Mouse (Mus musculus) c-Kit-positive CD71-positive TER-119-negative erythroid progenitor cells, embryonic 14.5 days (primary cell): ENCODE measurements around the gene Fkbp1a.

Experiments used
- DNase-seq: peaks from one replicate; pipeline ENCODE4 v3.0.0-alpha.2; 2013; ENCODE audit warnings: low read depth

Gene Fkbp1a

DNA sequence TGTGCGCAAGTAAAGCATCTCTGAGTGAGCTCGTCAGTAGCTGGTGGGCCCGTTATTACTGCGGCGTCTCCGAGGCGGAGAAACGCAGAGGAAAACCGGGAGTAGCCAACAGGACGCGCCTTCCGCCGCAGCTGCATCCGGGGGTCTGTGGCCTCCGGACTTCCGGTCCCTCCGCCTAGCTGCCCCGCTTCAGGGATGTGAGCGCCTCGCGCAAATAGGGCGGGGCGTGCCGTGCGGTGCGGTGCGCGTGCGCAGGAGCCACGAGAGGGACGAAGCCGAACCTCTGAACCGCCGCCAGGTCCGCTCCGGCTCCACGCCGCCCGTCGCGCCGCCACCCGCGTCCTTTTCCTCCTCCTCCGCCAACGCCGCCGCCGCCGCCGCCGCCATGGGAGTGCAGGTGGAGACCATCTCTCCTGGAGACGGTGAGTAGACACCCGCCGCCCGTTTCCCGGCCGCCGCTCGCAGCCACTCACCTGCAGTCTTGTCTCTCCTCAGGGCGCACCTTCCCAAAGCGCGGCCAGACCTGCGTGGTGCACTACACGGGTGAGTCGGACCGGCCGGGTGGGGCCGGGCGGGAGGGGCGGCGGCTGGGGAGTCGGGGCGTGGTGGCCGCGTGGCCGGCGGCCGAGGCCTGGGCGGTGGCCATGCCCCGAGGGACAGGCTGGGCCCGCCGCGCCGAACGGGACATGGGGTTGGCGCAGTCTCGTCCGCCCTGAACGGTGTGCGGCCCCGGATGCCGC lies at the start of gene Fkbp1a:
Gene Fkbp1a, plus strand, starts transcription at position 161 of the 740 bp plus-strand sequence.
- peak; percentile 80 for DNase-seq

DNA sequence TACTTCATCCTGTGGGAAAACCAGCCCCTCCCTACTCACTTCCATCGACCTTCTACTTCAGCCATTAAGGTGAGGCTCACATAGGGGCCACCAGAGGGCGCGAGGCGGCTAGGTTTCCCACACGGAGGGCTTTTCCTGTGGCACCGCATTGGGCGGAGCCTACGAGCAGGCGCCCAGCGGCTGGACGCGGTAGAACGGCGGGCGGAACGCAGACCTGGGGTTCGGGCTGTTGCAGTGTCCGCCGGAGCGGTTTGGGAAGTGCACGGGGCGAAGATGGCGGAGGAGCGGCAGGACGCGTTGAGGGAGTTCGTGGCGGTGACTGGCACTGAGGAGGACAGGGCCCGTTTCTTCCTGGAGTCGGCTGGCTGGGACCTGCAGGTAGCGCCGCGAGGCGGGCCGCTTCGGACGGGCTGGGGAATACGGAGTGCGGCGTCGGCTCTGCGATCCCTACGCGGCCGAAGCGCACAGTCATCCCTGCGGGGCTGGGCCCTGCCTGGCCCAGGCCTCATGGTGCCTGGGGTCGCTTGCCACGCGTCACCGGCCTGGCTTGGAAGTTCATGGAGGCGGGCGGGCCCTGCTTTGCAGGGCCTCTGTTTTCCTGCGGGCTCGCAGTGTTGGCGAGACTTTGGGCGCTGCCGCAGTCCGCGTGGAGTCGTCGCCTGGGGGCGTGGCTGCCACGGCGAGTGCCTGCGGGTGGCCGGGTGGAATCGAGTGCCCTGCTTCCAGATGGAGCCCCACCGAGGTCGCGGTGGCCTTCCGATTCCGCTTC lies 48.1 kb upstream of the Fkbp1a start, which contains the start of gene Nsfl1c:
Gene Nsfl1c, plus strand, starts transcription at position 148 of the 769 bp plus-strand sequence.
- peak; percentile 84 for DNase-seq

DNA sequence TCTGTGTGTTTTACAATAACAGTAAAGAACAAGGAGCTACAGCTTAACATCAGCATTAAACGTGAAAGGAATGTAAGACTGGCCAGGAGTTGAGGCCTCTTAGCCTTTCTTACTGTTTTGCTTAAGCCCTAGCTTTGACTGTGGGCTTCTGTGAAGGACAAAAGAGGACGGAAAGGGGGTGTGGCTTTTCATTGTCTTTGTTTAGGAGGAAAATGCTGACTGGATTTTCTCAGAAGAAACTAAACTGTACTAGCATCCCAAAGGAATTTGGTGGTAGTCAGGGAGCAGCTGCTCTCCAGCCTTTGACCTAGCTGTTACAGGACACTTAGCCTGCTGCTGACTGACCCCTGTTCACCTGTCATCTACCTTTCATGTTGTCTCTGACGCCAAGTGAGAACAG lies 43.9 kb upstream of the Fkbp1a start:
- no peak for DNase-seq

DNA sequence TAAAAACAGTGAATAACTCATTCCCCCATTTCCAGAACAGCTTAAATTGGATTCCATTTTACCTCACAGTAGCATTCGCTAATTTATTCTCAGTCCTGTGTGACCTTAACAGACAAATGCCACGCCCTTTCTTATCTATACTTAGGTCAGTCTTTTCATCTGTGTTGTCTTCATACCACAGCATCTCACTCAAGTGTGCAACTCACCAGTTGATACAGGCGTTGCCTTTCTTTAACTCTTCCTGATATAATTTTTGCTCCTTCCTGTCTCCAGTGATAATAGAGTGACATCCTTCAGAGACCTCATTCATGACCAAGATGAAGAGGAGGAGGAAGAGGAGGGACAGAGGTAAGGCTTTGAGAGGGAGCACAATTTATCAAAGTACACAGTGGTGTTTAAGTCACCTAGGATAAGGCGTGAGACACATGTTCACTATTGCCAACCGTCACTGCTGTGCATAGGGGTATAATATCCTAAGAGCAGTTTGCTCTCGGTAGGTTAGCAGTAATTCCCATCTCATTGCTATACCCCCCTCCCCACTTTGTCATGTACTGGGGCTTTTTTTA lies 41.8 kb upstream of the Fkbp1a start:
- DNase-seq = peak; percentile 36

DNA sequence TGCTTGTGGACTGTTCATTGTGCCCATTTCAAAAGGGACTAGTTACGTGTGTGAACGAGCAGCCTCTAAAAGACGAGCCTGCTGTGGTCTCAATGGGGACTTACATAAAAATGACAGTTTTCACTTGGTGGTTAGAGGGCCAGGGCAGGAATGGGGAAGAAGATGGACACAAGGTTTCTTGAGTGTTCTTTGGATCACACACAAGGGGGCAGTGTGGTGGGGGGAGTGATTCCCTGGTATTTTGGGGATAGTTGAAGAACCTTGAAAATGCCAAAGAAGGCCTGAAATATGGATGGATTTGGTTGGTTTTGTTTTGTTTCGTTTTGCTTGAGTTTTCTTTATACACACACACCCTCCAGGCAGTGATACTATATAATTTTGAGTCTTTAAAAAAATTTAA lies 38.1 kb upstream of the Fkbp1a start:
- no peak for DNase-seq

DNA sequence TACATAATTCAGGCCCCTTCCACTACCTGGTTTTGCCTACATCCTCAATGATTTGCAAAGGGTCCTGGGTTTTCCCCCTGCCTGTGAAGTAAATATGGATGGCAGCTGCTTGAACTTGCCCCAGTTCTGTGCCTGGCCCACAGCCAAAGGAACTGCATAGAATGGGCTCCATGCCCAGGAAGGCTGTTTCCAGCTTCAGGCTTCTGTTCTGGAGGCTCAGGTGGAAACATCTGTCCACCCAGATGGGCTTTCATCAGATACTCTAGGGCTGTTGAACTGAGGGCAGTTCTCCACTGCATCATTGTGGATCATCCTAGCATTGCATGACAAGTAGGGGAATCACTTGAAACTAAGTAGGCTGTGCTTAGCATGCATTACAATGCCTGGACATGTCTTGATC lies 30.1 kb upstream of the Fkbp1a start:
- DNase-seq = no peak

DNA sequence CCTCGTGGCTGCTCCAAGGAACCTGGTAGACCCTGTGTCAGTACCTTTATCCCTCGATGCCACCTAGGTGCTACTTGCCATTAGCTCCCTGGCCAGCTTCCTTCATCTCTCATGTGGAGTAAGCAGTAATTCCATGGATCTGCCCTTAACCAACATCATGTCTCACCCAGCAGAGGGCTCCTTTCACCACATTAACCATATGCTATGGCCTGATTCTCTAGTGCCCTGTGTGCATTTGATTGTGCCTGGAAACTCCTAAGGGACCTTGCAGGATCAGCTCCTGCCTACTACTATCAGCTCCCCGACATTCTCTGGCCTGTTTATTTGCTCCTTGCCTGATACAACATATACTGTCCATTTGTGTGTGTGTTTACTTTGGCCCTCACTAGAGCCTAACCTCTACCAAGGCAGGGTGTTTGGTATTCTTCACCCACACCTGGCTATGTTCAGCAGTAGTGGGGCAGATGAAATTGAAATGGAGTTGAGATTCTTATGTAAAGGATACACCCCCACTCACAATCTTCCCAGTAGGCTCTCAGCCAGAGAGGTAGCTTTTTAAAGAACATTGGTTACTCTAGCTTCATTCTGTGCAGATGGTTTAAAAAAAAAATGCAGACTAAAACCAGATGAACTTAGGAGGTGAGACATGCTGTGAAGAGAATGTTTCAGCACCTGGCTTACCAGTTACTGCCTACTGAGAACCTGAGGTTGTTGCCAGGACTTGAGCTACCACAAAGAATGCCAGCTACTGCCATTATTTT lies 28.6 kb upstream of the Fkbp1a start:
- no peak for DNase-seq

DNA sequence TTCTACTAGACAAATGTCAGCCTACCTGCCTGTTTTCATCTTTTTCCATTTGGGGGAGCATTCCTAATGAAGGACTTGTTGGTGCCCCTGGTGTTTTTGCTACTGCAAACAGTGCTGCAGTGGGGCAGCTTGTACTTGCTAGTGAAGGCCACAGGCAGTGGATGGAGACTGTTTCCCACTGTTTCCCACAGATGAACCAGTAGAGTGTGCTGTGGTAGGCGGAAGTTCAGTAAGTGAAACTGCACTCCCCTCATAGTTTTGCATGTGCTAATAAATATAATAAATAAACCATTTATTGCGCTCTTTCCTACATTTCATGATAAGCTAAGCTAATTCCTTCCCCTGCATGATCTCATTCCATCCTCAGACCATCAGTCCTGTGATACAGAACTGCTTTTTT lies 23.3 kb upstream of the Fkbp1a start:
- no peak for DNase-seq

DNA sequence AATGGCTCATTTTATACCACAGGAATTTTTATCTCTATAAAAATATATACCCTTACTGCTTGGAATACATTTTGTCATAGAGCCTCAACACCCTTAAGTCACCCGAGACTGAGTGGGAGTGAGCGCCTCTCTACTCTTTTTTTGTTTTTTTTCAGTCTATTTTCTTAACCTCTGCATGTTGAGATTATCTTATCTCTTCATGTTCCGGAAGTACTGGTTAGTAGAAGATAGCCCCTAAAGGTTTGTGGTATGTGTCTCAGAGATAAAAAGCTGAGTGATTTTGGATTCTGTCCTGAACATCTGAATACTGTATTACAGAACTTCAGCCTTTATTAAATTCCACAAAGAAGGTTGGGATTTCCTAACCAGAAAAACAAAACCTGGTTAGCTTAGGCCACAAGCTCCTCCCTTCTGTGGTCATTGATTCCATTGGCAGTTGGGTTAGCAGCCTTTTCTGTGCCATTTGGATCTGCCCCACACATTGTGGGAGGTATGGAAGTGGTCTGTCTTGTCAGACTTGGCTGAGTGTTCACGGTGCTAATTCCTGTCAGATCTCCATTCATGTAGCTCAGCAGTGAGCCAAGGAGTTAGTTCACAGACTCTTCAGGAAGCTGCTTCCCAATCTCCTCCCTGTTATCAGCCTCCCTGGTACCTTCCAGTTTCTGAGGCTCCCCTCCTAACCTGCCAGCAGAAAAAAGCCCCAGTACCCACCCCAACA lies 17.8 kb upstream of the Fkbp1a start:
- DNase-seq = no peak

DNA sequence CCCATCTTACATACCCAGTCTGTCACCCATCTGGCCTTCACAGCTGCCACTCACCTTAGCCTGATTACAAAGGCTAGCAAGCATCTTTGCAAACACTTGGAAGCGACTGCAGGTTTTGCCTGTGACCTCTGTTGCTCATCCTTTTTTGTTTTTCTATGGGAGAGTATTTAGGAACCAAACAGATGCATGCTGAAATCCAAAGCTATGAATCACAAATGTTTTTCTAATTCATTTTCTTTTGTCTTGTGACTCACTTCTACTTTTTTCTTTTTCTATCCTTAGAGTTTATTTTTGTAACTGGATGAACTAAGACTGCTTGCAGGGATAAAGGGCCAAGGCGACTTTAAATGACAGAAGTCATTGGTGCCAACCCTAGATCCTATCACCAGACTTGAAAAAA lies 16.8 kb upstream of the Fkbp1a start:
- no peak for DNase-seq

DNA sequence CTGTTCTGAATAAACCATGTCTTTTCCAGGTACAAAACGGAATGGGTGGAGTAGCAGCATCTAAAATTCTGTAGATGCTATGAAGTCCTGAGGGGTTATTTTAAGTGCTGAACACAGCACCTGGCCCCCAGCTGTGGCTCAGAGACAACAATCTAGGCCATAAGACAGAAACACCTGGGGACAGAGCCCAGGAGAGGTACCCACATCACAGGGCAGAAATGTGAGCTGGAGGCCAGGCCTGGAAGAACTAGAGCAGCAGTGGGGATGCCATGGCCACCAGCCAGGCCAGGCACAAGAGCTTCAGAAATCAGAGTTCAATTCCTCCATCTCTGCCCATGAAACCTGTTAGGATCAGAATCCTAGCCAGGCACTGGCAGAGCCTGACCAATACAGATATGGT lies 14.2 kb upstream of the Fkbp1a start:
- DNase-seq = no peak

DNA sequence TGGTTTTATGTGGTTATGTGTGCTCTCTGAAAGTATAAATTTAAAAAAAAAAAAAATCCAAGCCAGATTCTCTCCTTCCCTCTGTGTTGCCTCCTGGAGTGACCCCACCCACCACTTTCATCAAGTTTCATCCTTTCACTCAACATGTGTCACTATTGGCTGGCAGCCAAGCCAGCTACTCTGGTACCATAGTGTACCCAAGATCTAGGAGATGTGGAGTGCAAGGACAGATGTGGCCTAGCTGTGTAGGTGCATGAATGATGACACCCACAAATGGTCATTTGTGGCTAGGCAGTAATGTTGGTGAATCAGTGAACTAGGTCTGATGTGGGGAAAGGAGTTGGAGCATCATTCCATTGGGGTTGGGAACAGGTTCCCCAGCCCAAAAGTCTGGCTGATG lies 13.1 kb upstream of the Fkbp1a start:
- DNase-seq = no peak

DNA sequence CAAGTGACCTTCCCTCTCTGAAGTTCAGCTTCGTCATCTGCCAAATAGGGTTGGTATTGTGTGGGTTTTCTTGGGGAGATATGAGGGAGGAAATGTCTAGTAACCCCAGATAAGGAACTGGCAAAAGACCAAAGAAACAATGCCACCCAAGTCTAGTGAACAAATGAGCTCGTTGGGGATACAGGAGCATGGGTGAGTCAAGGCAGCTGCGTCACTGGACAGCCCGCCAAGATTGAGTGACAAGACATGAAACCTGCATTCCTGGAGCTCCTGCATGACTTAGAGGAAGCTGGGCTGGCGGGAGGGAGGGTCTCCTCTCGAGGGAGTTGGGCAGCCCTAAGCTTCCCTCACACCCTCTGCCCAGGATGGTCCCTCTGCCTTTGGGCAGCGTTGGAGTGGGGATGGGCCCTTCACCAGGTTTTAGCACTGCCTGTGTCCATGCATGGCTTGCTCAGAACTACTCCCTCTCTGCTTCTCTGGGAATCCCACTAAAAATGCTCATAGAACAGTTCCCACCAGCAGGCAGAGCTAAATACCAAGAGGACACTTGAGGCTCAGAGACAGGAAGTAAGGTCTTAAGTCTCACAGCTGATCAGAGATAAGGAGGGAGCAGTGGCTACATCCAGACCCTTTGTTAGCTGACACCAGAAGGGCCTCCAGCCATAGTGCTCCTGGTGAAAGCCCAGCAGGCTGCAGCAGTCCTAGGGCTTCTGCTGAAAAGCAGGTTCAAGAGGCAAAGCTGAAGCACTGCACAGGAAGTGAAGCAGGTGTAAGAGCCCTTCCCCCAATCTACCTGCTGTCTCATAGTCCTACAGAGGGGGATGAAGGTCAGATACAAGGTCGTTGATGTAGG lies 11.7 kb upstream of the Fkbp1a start:
- no peak for DNase-seq

DNA sequence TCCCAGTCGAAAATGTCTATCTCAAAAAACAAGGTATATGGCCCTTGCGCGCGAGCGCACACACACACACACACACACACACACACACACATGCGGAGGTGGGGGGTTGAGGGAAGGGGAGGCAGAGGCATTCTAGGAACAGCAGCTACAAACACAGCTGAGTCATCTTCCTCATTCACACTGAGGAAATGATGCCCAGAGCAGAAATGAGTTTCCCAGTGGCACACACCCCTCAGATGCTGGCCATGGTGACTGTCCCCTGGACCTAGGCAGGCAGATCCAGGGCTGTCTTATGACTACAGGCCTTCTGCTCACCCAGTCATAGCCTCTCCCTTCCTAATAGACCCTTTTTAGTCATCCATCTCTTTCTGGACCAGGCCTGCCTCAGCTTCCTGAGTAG lies 8.7 kb upstream of the Fkbp1a start:
- no peak for DNase-seq

DNA sequence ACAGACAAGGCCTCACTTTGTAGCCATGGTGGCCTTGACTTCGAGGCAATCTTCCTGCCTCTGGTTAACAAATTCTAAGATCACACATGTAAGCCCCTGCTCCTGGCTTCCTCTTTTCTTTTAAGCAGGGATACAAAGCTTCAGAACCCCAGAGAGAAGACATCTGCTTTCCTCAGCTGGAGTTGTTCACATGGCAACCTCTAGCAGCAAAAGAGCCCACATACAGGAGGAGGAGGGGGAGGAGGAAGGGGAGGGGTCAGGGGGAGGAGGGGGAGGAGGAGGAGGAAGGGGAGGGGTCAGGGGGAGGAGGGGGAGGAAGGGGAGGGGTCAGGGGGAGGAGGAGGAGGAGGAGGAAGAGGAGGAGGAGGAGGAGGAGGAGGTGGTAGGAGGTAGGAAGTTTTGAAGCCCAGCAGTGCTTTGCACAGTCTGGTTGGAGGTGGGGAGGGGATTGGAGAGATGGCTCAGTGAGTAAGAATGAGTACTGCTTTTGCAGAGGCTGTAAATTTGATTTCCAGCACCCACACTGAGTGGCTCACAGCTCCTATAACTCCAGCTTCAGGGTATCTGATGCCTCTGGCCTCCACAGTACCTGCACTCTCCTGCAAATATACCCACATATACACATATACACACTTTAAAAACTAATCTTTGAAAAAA lies 6.2 kb upstream of the Fkbp1a start:
- DNase-seq = no peak

DNA sequence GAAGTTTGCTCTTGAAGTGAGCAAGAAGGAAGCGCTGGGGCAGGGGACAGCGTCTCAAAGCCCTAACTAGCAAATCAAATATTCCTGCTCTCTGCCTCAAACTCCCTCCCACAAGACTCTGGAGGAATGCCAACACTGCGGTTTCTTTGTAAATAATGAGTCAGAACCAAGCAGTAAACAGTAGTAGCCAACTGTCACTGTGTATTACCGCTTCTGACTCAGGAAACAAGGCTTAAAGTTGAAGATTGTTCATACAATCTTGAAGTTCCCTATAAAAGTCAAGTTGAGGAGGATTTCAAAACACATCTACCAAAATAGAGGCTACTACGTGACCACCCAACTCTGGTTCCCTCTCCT lies 5.7 kb upstream of the Fkbp1a start:
- DNase-seq = no peak

DNA sequence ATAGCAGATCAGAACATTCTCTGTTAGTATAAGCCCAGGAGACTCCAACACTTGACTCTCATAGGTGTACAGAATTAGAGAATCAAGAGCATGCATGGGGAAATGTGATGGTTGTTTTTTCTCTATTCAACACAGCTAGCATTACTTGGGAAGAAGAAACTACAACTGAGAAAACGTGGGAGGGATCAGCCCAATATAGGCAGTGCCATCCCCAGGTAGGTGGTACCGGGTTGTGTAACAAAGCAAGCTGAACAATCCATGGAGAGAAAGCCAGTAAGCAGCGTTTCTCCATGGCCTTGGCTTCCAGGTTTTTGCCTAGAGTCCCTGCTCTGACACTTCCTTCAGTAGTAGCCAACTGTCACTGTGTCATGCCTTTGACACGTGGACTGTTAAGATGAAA lies 3.6 kb upstream of the Fkbp1a start:
- DNase-seq = no peak

DNA sequence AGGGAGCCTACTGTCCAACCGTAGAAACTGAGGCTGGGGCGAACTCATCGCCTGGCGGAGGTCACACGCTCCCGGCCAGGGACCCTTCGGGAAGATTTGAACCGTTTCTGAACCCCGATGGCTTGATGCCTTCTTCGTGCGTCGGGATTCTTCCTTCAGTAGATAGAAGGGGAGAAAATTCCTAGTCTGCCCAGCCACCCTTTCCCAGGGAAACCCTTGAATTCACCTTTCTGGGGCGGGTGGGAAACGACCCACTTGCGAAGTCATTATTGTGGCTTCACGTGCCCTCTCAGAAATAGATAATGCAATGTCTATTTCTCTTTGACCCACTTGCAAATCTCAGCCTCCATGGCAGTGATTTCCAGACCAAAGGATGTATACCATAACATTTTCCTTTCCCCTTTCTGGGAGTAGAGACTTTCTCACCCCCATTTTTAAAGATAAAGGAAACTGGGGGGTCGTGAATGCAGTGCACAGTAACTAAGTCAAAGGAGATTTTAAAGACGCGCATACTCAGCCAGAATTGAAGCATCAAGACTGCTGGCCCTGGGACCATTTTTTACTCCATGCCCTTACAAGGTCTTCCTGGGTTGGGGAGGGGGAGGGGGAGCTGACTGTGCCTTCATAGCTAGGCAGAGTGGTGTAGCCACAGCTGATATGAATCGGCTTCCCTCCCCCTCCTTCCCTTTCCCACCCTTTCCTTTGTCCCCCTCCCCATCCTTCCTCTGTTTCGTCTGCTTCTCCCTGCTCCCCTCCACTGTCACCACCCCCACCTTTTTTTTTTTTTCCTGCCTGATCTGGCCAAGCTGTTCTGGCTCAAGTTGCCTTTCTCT lies 996 bp downstream of the Fkbp1a start:
- no peak for DNase-seq

DNA sequence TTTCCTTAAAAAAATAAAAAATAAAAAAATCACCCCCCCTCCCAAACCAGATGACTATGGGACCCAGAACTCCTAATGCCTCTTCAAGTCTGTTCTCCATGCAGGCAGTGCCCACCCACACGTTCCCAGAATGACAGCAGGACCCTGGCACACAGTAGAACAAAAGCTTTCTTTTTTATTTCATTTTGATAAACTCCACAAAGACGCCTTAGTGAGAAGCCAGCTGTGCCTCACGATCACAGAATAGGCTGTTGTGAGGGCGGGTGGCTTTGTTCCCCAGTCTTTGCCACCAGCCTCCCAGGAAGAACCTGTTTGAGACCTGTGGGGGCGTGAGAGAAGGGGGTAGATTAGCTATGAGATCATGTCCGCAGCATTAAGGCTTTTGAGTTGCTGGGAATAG lies 2.4 kb downstream of the Fkbp1a start:
- no peak for DNase-seq

DNA sequence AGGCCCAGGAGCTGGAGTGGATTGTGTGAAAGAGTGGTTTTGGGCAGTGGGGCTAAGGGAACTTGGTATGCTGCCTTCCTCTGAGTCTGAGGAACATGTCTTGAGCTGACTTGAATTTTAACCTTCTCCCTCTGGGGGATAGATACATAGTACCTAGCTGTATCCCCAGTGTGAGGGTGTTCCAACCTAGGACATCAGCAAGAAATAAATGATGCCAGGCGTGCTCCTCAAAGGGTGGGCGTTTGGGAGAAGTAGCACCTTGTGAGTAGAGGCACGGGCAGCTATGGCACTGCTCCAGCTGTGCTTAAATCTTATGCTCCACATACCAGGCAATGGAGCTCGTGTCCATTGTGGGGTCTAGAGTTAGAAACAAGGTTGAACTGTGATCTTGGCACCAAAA lies 4.3 kb downstream of the Fkbp1a start:
- DNase-seq = no peak
